Mouse (Mus musculus) heart, postnatal 0 days (tissue): ENCODE measurements around the gene Cxcl16. TPM values are rescaled to one million over a fixed set of nuclear protein-coding genes. Genes with fewer than 3 reads are reported as not detected.

Experiments used
- ATAC-seq: fragments of 200-750 bp; cut with Nextera tagmentation; 2 replicates; pipeline ENCODE4 v1.8.0; 2017; ENCODE audit warnings: low read depth, moderate number of reproducible peaks, moderate library complexity; ENCODE audit not compliant: insufficient read depth
- DNase-seq: peaks from one replicate; pipeline ENCODE4 v3.0.0-alpha.2; 2016; ENCODE audit warnings: low spot score
- H3K27ac ChIP-seq: fragments of 300-500 bp; sonication (generic); 2 replicates; pipeline ENCODE4 v1.5.1; 2014; ENCODE audit warnings: low read depth, mild to moderate bottlenecking
- H3K27me3 ChIP-seq: fragments of 300-500 bp; sonication (generic); 2 replicates; pipeline ENCODE4 v1.6.1; 2014; ENCODE audit warnings: low read length, mixed read lengths; ENCODE audit not compliant: control insufficient read depth, insufficient read depth
- H3K36me3 ChIP-seq: fragments of 300-500 bp; sonication (generic); replicated peaks from 2 replicates; pipeline ENCODE4 v1.6.1; 2014; ENCODE audit warnings: low read length, mixed read lengths; ENCODE audit not compliant: control insufficient read depth, insufficient read depth
- H3K4me1 ChIP-seq: fragments of 300-500 bp; sonication (generic); 2 replicates; pipeline ENCODE4 v1.6.1; 2014; ENCODE audit warnings: antibody characterized with exemption; ENCODE audit not compliant: control insufficient read depth, insufficient read depth
- H3K4me2 ChIP-seq: fragments of 300-500 bp; sonication (generic); 2 replicates; pipeline ENCODE4 v1.6.1; 2014; ENCODE audit warnings: low read depth, mild to moderate bottlenecking, low read length, moderate library complexity
- H3K4me3 ChIP-seq: fragments of 300-500 bp; sonication (generic); 2 replicates; pipeline ENCODE4 v1.5.1; 2014; ENCODE audit warnings: low read depth, low read length
- H3K9ac ChIP-seq: fragments of 300-500 bp; sonication (generic); replicated peaks from 2 replicates; pipeline ENCODE4 v1.6.1; 2014; ENCODE audit warnings: low read depth, low read length, mixed read lengths
- H3K9me3 ChIP-seq: fragments of 300-500 bp; sonication (generic); replicated peaks from 2 replicates; pipeline ENCODE4 v1.6.1; 2016; ENCODE audit warnings: low read length; ENCODE audit not compliant: control insufficient read depth
- CTCF ChIP-seq: IDR thresholded peaks from 2 replicates; pipeline ENCODE4 v1.5.1; 2016; ENCODE audit warnings: antibody characterized with exemption, control low read depth, low read depth
- EP300 ChIP-seq: IDR thresholded peaks from 2 replicates; pipeline ENCODE4 v1.6.1; 2016; ENCODE audit warnings: antibody characterized with exemption, low read depth
- WGBS: fragments of 180-500 bp; shearing (Covaris S2); extraction: QIAGEN DNeasy Blood & Tissue Kit; methylation state at CpG from one replicate; pipeline ENCODE4 v1.1.7; 2014; 5-methylcytosine and 5-hydroxymethylcytosine counted together
- microRNA-seq: library from miRNA; unstranded; fragments of <30 nt; microRNA quantifications from one replicate; pipeline ENCODE4, GENCODE M21; 2016
- polyA plus RNA-seq: library from polyadenylated mRNA; unstranded; fragments of >200 nt; fragmentation: Nextera tagmentation; extraction: Ambion mirVana; gene quantifications from 2 replicates; pipeline ENCODE4 v1.2.1, GENCODE M21; 2015
- total RNA-seq: library from RNA; depleted of rRNA; stranded (reverse); fragments of >200 nt; gene quantifications from 2 replicates; pipeline ENCODE4 v1.2.3, GENCODE M21; 2014; ENCODE audit warnings: low replicate concordance; rRNA removed

Gene Cxcl16
- total and polyA plus RNA-seq, 2 experiments from 2014 or later, result 5.9 to 9.8 TPM

GRCm38 (mm10) chr11:70419486-70419885 is 40.3 kb downstream of the Cxcl16 start:
- DNase-seq, result no peak
- Histone ChIP-seq H3K4me1 (no peaks in the 10 kb centered on the region), H3K36me3 (no peaks in the 10 kb centered on the region), H3K27ac (no peak overlapping the region), H3K9ac (no peak overlapping the region), H3K4me2 (no peak overlapping the region), H3K27me3 (no peaks in the 10 kb centered on the region), H3K4me3 (no peak overlapping the region), H3K9me3 (no peaks in the 10 kb centered on the region)
- no peak for ATAC-seq
- TF ChIP-seq CTCF (no peak), EP300 (no peak)
- WGBS, result 47% methylated on average over 5 of the region's 5 CpGs

- no peak overlapping the region for H3K27ac ChIP-seq
- DNase-seq (no peak), ATAC-seq (no peak)
- H3K36me3 ChIP-seq, result no peaks in the 10 kb centered on the region
- WGBS, result 56% methylated on average over 4 of the region's 4 CpGs
- no peaks in the 10 kb centered on the region for H3K9me3 ChIP-seq
- H3K9ac ChIP-seq, result no peak overlapping the region
- no peaks in the 10 kb centered on the region for H3K27me3 ChIP-seq
- TF ChIP-seq CTCF (no peak), EP300 (no peak)
- H3K4me1 ChIP-seq, result no peaks in the 10 kb centered on the region
- H3K4me3 ChIP-seq, result no peak overlapping the region
- H3K4me2 ChIP-seq, result no peak overlapping the region
Observed at GRCm38 (mm10) chr11:70418199-70418598, 41.6 kb downstream of the Cxcl16 start.

GRCm38 (mm10) chr11:70413961-70414360 is 45.8 kb downstream of the Cxcl16 start:
- Histone ChIP-seq H3K4me1 (peaks cover 3% of the 10 kb centered on the region; the same call in 1 of the 2 replicates), H3K4me2 (no peak overlapping the region), H3K36me3 (no peaks in the 10 kb centered on the region), H3K27ac (no peak overlapping the region), H3K9ac (no peak overlapping the region), H3K4me3 (no peak overlapping the region), H3K9me3 (no peaks in the 10 kb centered on the region), H3K27me3 (no peaks in the 10 kb centered on the region)
- WGBS, result 6% methylated on average over 3 of the region's 3 CpGs
- ATAC-seq (no peak), DNase-seq (peak; percentile 47)
- TF ChIP-seq EP300, result no peak
- TF ChIP-seq CTCF, result peak; percentile 93

- Histone ChIP-seq H3K4me1 (peaks cover 9% of the 10 kb centered on the region), H3K27me3 (no peaks in the 10 kb centered on the region), H3K36me3 (no peaks in the 10 kb centered on the region), H3K4me2 (no peak overlapping the region), H3K4me3 (no peak overlapping the region), H3K9me3 (no peaks in the 10 kb centered on the region), H3K27ac (no peak overlapping the region), H3K9ac (no peak overlapping the region)
- WGBS, result 62% methylated on average over 5 of the region's 5 CpGs
- ATAC-seq, result no peak
- no peak for TF ChIP-seq EP300
- TF ChIP-seq CTCF, result no peak
- no peak for DNase-seq
Observed at GRCm38 (mm10) chr11:70412591-70412990, 47.2 kb downstream of the Cxcl16 start.

- Histone ChIP-seq H3K4me1 (peaks cover 9% of the 10 kb centered on the region), H3K36me3 (no peaks in the 10 kb centered on the region), H3K4me2 (peak overlapping the region; percentile 96), H3K4me3 (peak overlapping the region; percentile 77), H3K9ac (peak overlapping the region; percentile 89), H3K27ac (peak overlapping the region; percentile 73), H3K27me3 (no peaks in the 10 kb centered on the region), H3K9me3 (no peaks in the 10 kb centered on the region)
- no peak for TF ChIP-seq EP300
- TF ChIP-seq CTCF, result no peak
- WGBS, result 63% methylated on average over 6 of the region's 6 CpGs
- DNase-seq (no peak), ATAC-seq (no peak)
Observed at GRCm38 (mm10) chr11:70410297-70410643, 49.5 kb downstream of the Cxcl16 start.

GRCm38 (mm10) chr11:70409594-70410296 is 50.0 kb downstream of the Cxcl16 start, which contains the start of gene Pelp1:
TSS of gene Pelp1 (minus strand) at chr11:70410031.
- H3K27ac ChIP-seq, result peak within 1 kb of the TSS; percentile 73
- no peaks in the 10 kb centered on the region for H3K36me3 ChIP-seq
- peak within 1 kb of the TSS; percentile 96 for H3K4me2 ChIP-seq
- peak within 1 kb of the TSS; percentile 89 for H3K9ac ChIP-seq
- under 1% methylated on average over 59 of the region's 59 CpGs for WGBS
- H3K4me1 ChIP-seq, result peaks cover 9% of the 10 kb centered on the region
- peak; percentile 28; the same call in 1 of the 2 replicates for TF ChIP-seq EP300
- TF ChIP-seq CTCF, result no peak
- peak within 1 kb of the TSS; percentile 77 for H3K4me3 ChIP-seq
- ATAC-seq (peak; percentile 90), DNase-seq (peak; percentile 75)
- no peaks in the 10 kb centered on the region for H3K9me3 ChIP-seq
- H3K27me3 ChIP-seq, result no peaks in the 10 kb centered on the region

Small RNAs within 50 kb of the gene (microRNA-seq; reads per million reads assigned to microRNA genes)
- gene Mir7115, result not detected

Other genes starting within 250 kb of the Cxcl16 start
Only the 30 nearest of the 31 such genes appear.
- 3.1 and 5.5 TPM in 2 replicates for gene Slc16a13, start 238.9 kb downstream of the Cxcl16 start, total RNA-seq
- gene Slc16a13, start 238.9 kb downstream of the Cxcl16 start, polyA plus RNA-seq, result 4.4 and 4.5 TPM in 2 replicates
- 12.8 and 44.1 TPM in 2 replicates for gene Bcl6b, start 230.2 kb downstream of the Cxcl16 start, total RNA-seq
- gene Bcl6b, start 230.2 kb downstream of the Cxcl16 start, polyA plus RNA-seq, result 16.8 and 18.9 TPM in 2 replicates
- 47.7 and 60.5 TPM in 2 replicates for gene 0610010K14Rik, start 222.1 kb downstream of the Cxcl16 start, total RNA-seq
- gene 0610010K14Rik, start 222.1 kb downstream of the Cxcl16 start, polyA plus RNA-seq, result 96.5 and 102 TPM in 2 replicates
- 6.8 and 15.2 TPM in 2 replicates for gene Gm21988, start 220.2 kb downstream of the Cxcl16 start, total RNA-seq
- 7.5 and 8.6 TPM in 2 replicates for gene Gm21988, start 220.2 kb downstream of the Cxcl16 start, polyA plus RNA-seq
- gene Rnasek, start 220.1 kb downstream of the Cxcl16 start, total RNA-seq, result 13.1 and 75.0 TPM in 2 replicates
- gene Rnasek, start 220.1 kb downstream of the Cxcl16 start, polyA plus RNA-seq, result 311 and 336 TPM in 2 replicates
- 1.4 and 2.5 TPM in 2 replicates for gene Alox12, start 204.6 kb downstream of the Cxcl16 start, total RNA-seq
- 2.3 TPM in 2 replicates for gene Alox12, start 204.6 kb downstream of the Cxcl16 start, polyA plus RNA-seq
- gene Alox12e, start 137.4 kb downstream of the Cxcl16 start, total RNA-seq, result not detected in 2 replicates
- 0.05 TPM in 1 of 2 replicates, not detected in the other for gene Alox12e, start 137.4 kb downstream of the Cxcl16 start, polyA plus RNA-seq
- gene Alox15, start 108.0 kb downstream of the Cxcl16 start, total RNA-seq, result 0.23 TPM in 1 of 2 replicates, not detected in the other
- 0.11 and 0.22 TPM in 2 replicates for gene Alox15, start 108.0 kb downstream of the Cxcl16 start, polyA plus RNA-seq
- 15.1 and 15.9 TPM in 2 replicates for gene Pelp1, start 50.0 kb downstream of the Cxcl16 start, total RNA-seq
- 10.9 and 11.0 TPM in 2 replicates for gene Pelp1, start 50.0 kb downstream of the Cxcl16 start, polyA plus RNA-seq
- 9.5 and 27.5 TPM in 2 replicates for gene Arrb2, start 27.3 kb downstream of the Cxcl16 start, total RNA-seq
- gene Arrb2, start 27.3 kb downstream of the Cxcl16 start, polyA plus RNA-seq, result 4.8 and 6.0 TPM in 2 replicates
- gene Med11, start 8.1 kb downstream of the Cxcl16 start, total RNA-seq, result 9.0 and 28.3 TPM in 2 replicates
- gene Med11, start 8.1 kb downstream of the Cxcl16 start, polyA plus RNA-seq, result 13.7 and 15.9 TPM in 2 replicates
- gene Zmynd15, start 551 bp downstream of the Cxcl16 start, total RNA-seq, result 0.04 and 5.0 TPM in 2 replicates
- gene Zmynd15, start 551 bp downstream of the Cxcl16 start, polyA plus RNA-seq, result 1.3 TPM in 2 replicates
- gene Tm4sf5, start 45.3 kb upstream of the Cxcl16 start, total RNA-seq, result 0.34 and 8.6 TPM in 2 replicates
- 7.6 and 7.8 TPM in 2 replicates for gene Tm4sf5, start 45.3 kb upstream of the Cxcl16 start, polyA plus RNA-seq
- gene Vmo1, start 54.6 kb upstream of the Cxcl16 start, total RNA-seq, result not detected in 2 replicates
- gene Vmo1, start 54.6 kb upstream of the Cxcl16 start, polyA plus RNA-seq, result 0.18 and 0.55 TPM in 2 replicates
- gene Gltpd2, start 59.2 kb upstream of the Cxcl16 start, total RNA-seq, result not detected in 2 replicates
- 0.34 TPM in 1 of 2 replicates, not detected in the other for gene Gltpd2, start 59.2 kb upstream of the Cxcl16 start, polyA plus RNA-seq
- gene Psmb6, start 65.4 kb upstream of the Cxcl16 start, total RNA-seq, result 474 and 521 TPM in 2 replicates
- 640 and 644 TPM in 2 replicates for gene Psmb6, start 65.4 kb upstream of the Cxcl16 start, polyA plus RNA-seq
- not detected in 2 replicates for gene Gm40193, start 73.0 kb upstream of the Cxcl16 start, total RNA-seq
- gene Gm40193, start 73.0 kb upstream of the Cxcl16 start, polyA plus RNA-seq, result not detected in 2 replicates
- gene Pld2, start 80.1 kb upstream of the Cxcl16 start, total RNA-seq, result 14.5 and 18.5 TPM in 2 replicates
- gene Pld2, start 80.1 kb upstream of the Cxcl16 start, polyA plus RNA-seq, result 5.4 and 6.8 TPM in 2 replicates
- gene Mink1, start 102.9 kb upstream of the Cxcl16 start, total RNA-seq, result 20.4 and 38.0 TPM in 2 replicates
- gene Mink1, start 102.9 kb upstream of the Cxcl16 start, polyA plus RNA-seq, result 5.0 and 5.2 TPM in 2 replicates
- gene 4930544D05Rik, start 155.9 kb upstream of the Cxcl16 start, total RNA-seq, result not detected in 2 replicates
- gene 4930544D05Rik, start 155.9 kb upstream of the Cxcl16 start, polyA plus RNA-seq, result not detected in 2 replicates
- not detected in 2 replicates for gene Chrne, start 159.2 kb upstream of the Cxcl16 start, total RNA-seq
- gene Chrne, start 159.2 kb upstream of the Cxcl16 start, polyA plus RNA-seq, result not detected in 2 replicates
- gene Gp1ba, start 179.1 kb upstream of the Cxcl16 start, total RNA-seq, result 0.08 TPM in 1 of 2 replicates, not detected in the other
- 0.26 and 0.27 TPM in 2 replicates for gene Gp1ba, start 179.1 kb upstream of the Cxcl16 start, polyA plus RNA-seq
- gene Rnf167, start 187.3 kb upstream of the Cxcl16 start, total RNA-seq, result 48.3 and 66.3 TPM in 2 replicates
- 61.8 and 62.5 TPM in 2 replicates for gene Rnf167, start 187.3 kb upstream of the Cxcl16 start, polyA plus RNA-seq
- gene Slc25a11, start 187.5 kb upstream of the Cxcl16 start, total RNA-seq, result 530 and 532 TPM in 2 replicates
- gene Slc25a11, start 187.5 kb upstream of the Cxcl16 start, polyA plus RNA-seq, result 446 and 451 TPM in 2 replicates
- gene Pfn1, start 194.7 kb upstream of the Cxcl16 start, total RNA-seq, result 924 and 959 TPM in 2 replicates
- 903 and 932 TPM in 2 replicates for gene Pfn1, start 194.7 kb upstream of the Cxcl16 start, polyA plus RNA-seq
- gene Eno3, start 197.2 kb upstream of the Cxcl16 start, total RNA-seq, result 1,315 and 1,376 TPM in 2 replicates
- 1,204 and 1,224 TPM in 2 replicates for gene Eno3, start 197.2 kb upstream of the Cxcl16 start, polyA plus RNA-seq
- 42.0 and 53.9 TPM in 2 replicates for gene Spag7, start 209.4 kb upstream of the Cxcl16 start, total RNA-seq
- 154 and 175 TPM in 2 replicates for gene Spag7, start 209.4 kb upstream of the Cxcl16 start, polyA plus RNA-seq
- gene Camta2, start 228.1 kb upstream of the Cxcl16 start, total RNA-seq, result 8.7 and 9.5 TPM in 2 replicates
- gene Camta2, start 228.1 kb upstream of the Cxcl16 start, polyA plus RNA-seq, result 10.5 and 10.7 TPM in 2 replicates
- 0.23 and 1.9 TPM in 2 replicates for gene Inca1, start 240.2 kb upstream of the Cxcl16 start, total RNA-seq
- gene Inca1, start 240.2 kb upstream of the Cxcl16 start, polyA plus RNA-seq, result 3.9 and 4.0 TPM in 2 replicates
- gene Kif1c, start 240.6 kb upstream of the Cxcl16 start, total RNA-seq, result 92.9 and 110 TPM in 2 replicates
- 6.3 and 6.4 TPM in 2 replicates for gene Kif1c, start 240.6 kb upstream of the Cxcl16 start, polyA plus RNA-seq